Mouse (Mus musculus) kidney, postnatal 10 days (tissue): ENCODE data around the gene Rin3.
"Not testable (repeated sequence)": the region's sequence is repeated elsewhere in the genome, so short reads cannot be mapped to it uniquely, and the experiment has no call there.

Source experiments
- DNase-seq: peaks from one replicate; pipeline ENCODE4 v3.0.0; 2021; ENCODE audit warnings: mixed read lengths

Gene Rin3

DNA sequence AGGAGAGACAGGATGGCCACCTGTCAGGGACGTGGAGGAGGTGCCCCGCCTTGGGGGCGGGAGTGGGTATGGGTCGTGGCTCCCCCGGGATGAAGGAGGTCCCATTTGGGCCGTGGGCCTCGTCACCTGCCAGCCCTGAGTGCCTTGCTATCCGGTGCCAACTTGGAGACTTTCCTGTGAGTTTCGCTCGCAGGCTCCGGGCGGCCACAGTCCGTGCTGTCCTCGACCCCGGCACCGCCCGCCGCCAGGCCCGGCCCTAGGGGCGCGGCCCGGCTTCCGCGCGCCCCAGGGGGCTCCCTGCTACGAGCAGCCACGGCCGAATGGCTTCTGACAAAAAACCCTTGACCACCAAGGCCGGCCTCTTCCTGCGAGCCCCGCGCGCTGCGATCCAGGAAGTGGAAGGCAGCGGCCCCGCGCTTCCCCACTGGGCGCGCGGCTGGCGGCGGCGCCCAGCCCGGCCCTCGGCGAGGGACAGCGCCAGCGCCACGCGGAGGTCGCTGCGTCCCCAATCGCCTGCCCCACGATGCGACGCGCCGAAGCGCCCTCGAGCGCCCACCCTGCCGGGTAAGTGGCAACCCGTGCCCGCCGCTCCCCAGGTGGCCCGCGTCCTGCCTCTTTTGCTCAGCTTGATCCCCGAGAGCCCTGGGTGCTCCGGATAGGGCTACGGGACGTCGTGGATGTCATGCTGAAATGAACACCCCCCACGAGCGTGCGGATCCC lies at the start of gene Rin3:
Rin3 (plus strand) TSS at position 286 of the 720 bp plus-strand sequence.
- DNase-seq = peak; percentile 84

DNA sequence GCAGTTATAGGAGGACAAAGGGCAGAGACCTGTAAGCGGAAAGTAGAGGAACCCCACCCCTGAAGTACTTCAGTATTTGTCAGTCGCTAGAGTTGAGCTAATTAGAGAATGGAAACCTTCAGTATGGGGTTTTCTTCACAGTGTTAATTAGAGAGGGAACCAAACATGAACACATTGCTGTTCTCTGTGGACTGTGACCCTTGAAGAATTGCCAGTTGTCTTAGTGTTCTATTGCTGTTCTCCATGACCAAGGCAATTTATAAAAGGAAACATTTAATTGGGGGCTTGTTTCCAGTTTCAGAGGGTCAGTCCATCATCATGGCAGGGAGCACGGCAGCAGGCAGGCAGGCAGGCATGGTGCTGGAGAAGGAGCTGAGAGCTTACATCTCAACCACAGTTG lies 47.3 kb upstream of the Rin3 start:
- no peak for DNase-seq

- DNase-seq = no peak
These were observed 46.5 kb upstream of the Rin3 start for GRCm38 (mm10) chr12:102236317-102236716.

- peak; percentile 23 for DNase-seq
These were observed 40.6 kb upstream of the Rin3 start for GRCm38 (mm10) chr12:102242076-102242722.

- no peak for DNase-seq
These were observed 38.9 kb upstream of the Rin3 start for GRCm38 (mm10) chr12:102243915-102244314.

- no peak for DNase-seq
These were observed 36.6 kb upstream of the Rin3 start for GRCm38 (mm10) chr12:102246226-102246625.

DNA sequence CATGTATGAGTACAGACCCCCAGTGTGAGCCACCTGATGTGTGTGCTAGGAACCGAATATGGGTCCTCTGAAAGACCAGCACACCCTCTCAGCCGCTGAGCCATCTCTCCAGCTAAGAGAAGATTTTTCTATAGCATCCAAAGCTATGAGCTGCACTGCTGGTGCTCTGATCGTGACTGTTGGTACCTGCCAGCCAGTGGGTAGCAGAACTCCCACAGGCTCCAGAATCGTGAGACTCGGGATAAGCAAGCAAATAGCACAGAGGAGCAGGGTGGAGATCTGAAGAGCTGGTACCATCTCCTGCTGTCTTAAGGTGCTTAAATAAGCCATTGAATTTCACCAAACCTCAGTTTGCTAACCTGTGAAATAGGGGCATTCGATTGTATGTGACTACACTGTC lies 34.7 kb upstream of the Rin3 start:
- DNase-seq = no peak

DNA sequence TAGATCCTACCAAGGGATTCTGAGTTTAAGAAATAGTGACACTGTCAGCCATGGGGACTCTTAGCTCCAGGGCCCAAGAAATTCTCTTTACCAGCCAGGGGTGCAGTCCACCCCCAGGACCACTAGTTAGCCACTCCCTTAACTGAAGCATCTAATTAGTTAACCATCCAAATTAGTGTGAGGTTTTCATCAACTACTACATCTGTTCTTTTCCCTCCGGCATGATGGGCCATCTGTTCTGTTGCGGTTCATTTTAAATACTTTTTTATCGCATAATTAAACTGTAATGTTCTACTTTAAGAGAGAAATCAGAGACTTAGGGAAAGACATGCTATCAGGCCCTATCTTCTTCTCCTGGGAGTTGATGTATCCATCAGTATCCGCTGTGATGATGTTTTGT lies 32.5 kb upstream of the Rin3 start:
- DNase-seq = no peak

DNA sequence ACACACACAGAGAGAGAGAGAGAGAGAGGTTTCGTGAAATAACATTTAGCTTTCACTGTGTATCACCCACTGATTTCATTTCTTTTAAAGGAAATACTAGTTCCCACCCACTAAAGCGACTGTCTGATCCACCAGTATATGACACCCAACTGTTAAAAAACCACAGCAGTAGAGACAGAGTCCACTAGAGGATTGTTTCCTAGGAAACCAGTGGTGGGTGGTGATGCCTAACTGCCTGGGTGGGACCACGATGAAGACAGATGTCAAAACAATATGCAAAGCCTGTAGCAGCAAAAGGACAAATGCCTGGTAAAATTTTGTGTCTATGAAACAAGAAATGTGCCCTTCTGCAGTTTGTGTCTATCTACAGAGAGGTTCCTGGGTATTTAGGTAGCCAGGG lies 31.8 kb upstream of the Rin3 start:
- no peak for DNase-seq

- no peak for DNase-seq
These were observed 30.9 kb upstream of the Rin3 start for GRCm38 (mm10) chr12:102251985-102252384.

GRCm38 (mm10) chr12:102252525-102252924 lies 30.3 kb upstream of the Rin3 start:
- DNase-seq = no peak

- peak; percentile 26 for DNase-seq
These were observed 27.8 kb upstream of the Rin3 start for GRCm38 (mm10) chr12:102255012-102255411.

DNA sequence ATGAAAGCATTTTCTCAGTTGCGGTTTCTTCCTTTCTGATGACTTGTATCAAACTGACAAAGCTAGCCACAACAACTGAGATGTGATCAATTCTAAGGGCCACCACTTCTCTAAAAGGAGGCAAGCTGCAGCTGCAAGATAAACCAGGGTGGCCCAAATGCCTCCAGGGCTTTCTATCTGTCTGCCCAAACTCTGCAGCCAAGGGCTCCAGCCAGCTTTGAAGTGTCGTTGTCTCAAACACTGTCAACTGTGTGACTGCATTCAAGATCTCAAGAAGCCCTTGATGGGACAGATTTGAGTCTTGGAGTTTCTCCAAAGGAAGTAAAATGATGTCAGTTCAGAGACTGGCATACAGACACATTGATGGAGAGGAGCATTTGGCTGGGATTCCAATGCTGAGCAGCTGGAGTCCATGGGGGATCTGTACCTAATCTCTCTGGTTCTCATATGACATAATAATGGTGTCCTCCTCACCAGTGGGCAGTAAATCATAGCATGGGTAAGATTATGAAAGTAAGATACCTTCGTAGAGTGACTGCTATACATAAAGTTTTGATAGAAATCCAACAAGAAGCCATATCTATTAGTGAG lies 24.2 kb upstream of the Rin3 start:
- DNase-seq = no peak

DNA sequence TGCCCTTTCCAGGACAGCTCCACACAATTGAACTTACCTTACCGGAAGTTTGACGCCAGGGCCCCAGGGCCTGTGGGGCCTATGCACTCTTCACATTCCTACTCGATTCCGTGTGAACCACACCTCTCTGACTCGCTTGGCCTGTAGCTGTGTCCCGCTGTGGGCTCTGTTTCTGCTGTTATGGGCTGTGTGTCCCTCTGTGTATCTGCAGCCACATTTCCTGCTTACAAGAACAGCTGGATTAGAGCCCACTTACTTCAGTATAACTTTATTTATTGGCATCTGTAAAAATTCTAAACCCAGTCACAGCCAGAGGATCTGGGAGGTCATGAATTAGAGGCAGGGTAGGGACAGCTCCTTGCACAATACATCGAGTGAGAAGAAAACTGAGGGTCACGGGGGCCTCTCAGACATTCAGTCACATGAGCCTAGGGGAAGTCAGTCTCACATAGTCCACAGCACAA lies 20.9 kb upstream of the Rin3 start:
- peak; percentile 28 for DNase-seq

DNA sequence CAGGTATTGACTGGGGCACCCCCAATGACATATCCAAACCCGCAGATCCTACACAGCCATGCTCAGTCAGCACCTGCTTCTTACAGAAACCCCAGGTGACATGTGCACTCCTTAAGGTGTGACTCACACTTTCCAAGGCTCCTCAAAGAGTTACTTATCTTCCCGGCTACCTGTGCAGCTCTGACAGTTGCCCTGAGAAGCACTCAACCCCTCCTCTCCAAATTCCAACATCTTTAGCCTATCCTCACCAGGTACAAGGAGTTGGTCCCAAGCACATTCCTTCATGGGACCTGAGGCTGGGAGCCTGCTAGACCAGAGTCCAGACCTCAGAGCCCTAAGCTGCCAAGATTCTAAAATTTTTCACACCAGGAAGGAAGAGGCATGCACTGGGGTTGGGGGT lies 20.0 kb upstream of the Rin3 start:
- no peak for DNase-seq

DNA sequence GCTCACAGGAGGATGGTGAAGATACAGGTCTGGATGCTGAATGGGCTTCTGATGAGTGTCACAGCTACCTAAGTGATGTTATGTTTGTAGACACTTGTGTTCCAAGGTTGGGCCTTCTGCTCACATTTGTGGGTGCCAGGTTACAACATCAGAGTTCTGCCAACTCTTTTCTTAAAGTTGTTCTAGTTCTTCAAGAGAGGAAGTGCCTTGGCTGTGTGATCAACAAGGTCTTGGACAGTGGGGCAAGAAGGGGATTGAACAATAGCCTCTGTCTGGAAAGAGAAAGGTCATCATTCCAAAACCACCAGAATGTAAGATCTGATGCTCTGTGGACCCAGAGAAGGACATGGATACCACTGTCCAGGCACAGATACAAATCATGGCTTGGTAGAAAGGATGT lies 19.6 kb upstream of the Rin3 start:
- DNase-seq = no peak

DNA sequence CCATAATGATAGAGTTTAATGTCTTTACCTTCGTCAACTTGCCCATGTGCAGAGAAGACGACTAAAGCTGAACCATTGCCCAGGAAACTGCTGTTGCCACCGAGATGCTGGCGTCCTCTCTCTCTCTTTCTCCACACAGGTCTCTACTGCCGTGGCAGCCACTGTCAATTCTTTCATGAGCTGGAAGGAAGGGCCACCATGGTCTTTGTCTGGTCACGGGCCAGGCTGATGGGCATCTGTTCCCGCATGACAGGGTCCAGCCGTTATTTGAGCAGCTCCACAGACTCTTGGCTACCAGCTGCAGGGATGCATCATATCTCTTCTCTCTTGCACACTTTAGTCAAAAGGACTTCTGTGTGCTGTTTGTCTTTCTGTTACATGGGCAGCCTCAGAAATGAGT lies 16.4 kb upstream of the Rin3 start:
- DNase-seq = no peak

GRCm38 (mm10) chr12:102269144-102269543 lies 13.7 kb upstream of the Rin3 start:
- no peak for DNase-seq

GRCm38 (mm10) chr12:102270776-102271405 lies 12.0 kb upstream of the Rin3 start:
- no peak for DNase-seq

- no peak for DNase-seq
These were observed 11.4 kb upstream of the Rin3 start for GRCm38 (mm10) chr12:102271447-102271846.

- peak; percentile 77 for DNase-seq
These were observed 6.9 kb upstream of the Rin3 start for GRCm38 (mm10) chr12:102275833-102276443.

- not testable (repeated sequence) for DNase-seq
These were observed 2.6 kb upstream of the Rin3 start for GRCm38 (mm10) chr12:102280290-102280689.

- no peak for DNase-seq
These were observed 1.9 kb upstream of the Rin3 start for GRCm38 (mm10) chr12:102280867-102281503.
